Comparison of ENCODE assay signal across 8 mouse cellular contexts in the genomic region with DNA sequence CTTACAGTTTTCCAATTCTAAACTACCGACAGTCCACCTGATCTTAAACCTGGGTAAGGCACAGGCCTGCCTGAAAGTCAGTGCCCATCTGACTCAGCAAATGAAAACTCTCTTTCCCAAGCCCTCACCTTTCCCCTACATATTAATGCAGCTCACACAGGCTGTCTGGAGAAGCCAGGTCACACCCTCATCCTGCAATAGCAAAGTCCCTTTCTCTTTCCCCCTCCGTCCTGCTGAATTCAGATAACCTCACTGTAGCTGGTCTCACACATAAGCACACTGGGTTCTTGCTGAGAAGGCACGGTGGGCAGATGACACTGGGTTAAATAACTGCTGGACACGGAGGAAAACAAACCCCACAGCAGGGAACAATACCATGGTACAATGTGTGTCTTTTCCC. TPM values are rescaled to one million over a fixed set of nuclear protein-coding genes. Genes with fewer than 3 reads are reported as not detected.
DNase-seq lines count a peak whose midpoint lies in the region; ATAC-seq and TF ChIP-seq lines count a peak whose summit lies in the region.

No protein-coding gene starts in this region.

- 61% methylated on average over 4 of the region's 4 CpGs for WGBS in lung, embryonic 15.5 days

- no peaks in the 10 kb centered on the region for H3K9me3 ChIP-seq in lung, embryonic 15.5 days

- no peak for ATAC-seq in lung, embryonic 15.5 days (ENCODE audit: borderline replicate concordance, extremely low read depth, low FRiP score, low TSS enrichment)

- no peak overlapping the region for H3K27ac ChIP-seq in lung, embryonic 15.5 days
- H3K27ac ChIP-seq in layer of hippocampus, adult 2 months = no peak overlapping the region; the same call in 1 of the 2 replicates

- H3K4me3 ChIP-seq in lung, embryonic 15.5 days = peak overlapping the region; percentile 92; the same call in 1 of the 2 replicates
- no peak overlapping the region for H3K4me3 ChIP-seq in layer of hippocampus, adult 2 months

- no peaks in the 10 kb centered on the region for H3K36me3 ChIP-seq in lung, embryonic 15.5 days

- H3K4me1 ChIP-seq in lung, embryonic 15.5 days = peaks cover 24% of the 10 kb centered on the region

- peak; percentile 62 for DNase-seq in adrenal gland, adult 2 months
- no peak for DNase-seq in adrenal gland, postnatal 4 days (ENCODE audit: low spot score in 2 of 2)
- peak; percentile 68 to 79 for DNase-seq in heart, adult 18-20 months
- DNase-seq in kidney, adult 18-20 months = peak; percentile 63
- no peak for DNase-seq in gastrocnemius, adult 18-20 months (ENCODE audit: low spot score)
- no peak for DNase-seq in layer of hippocampus, adult 2 months (ENCODE audit: low spot score in 2 of 2)
- DNase-seq in layer of hippocampus, adult 9-10 months (ENCODE audit: low spot score) = no peak

- H3K9ac ChIP-seq in lung, embryonic 15.5 days = 0 out of 2 replicates have a peak overlapping the region, but pooled peaks have one; percentile 92

- no peak for TF ChIP-seq CTCF in layer of hippocampus, adult 2 months (conservative IDR thresholded peaks at IDR 0.05)

- H3K4me2 ChIP-seq in lung, embryonic 15.5 days = peak overlapping the region; percentile 77

- no peaks in the 10 kb centered on the region for H3K27me3 ChIP-seq in lung, embryonic 15.5 days

RNA-seq across cellular contexts. Expression of a gene that starts 1.5 kb away (rescaled TPM):
- total RNA-seq in adrenal gland, adult 2 months (2021) = 100 to 1,000 TPM; 231 to 235 TPM
- 475 and 582 TPM in 2 replicates for polyA plus RNA-seq in adrenal gland, adult 2 months (2012; rRNA removed)
- 100 to 1,000 TPM; 112 to 120 TPM for total RNA-seq in adrenal gland, postnatal 4 days (2021)
- total RNA-seq in heart, adult 18-20 months (2021) = 100 to 1,000 TPM; 298 to 310 TPM
- polyA plus RNA-seq in lung, embryonic 15.5 days (2015; fragmentation: Nextera tagmentation; extraction: Ambion mirVana) = 43.8 and 45.0 TPM in 2 replicates
- 10 to 100 TPM; 64.3 to 67.2 TPM for total RNA-seq in gastrocnemius, adult 18-20 months (2021)
- 1 to 10 TPM; 6.6 to 8.5 TPM for total RNA-seq in layer of hippocampus, adult 2 months (2021)

RNA-seq across cellular contexts. Expression of a gene that starts 32.3 kb away (rescaled TPM):
- total RNA-seq in adrenal gland, adult 2 months (2021) = 10 to 100 TPM; 74.1 to 77.3 TPM
- 12.9 and 16.2 TPM in 2 replicates for polyA plus RNA-seq in adrenal gland, adult 2 months (2012; rRNA removed)
- total RNA-seq in adrenal gland, postnatal 4 days (2021) = 10 to 100 TPM; 76.9 to 89.9 TPM
- total RNA-seq in heart, adult 18-20 months (2021) = 10 to 100 TPM; 47.0 to 59.4 TPM
- 121 and 128 TPM in 2 replicates for polyA plus RNA-seq in lung, embryonic 15.5 days (2015; fragmentation: Nextera tagmentation; extraction: Ambion mirVana)
- total RNA-seq in gastrocnemius, adult 18-20 months (2021) = 10 to 100 TPM; 40.5 to 53.7 TPM
- 10 to 100 TPM; 69.2 to 74.3 TPM for total RNA-seq in layer of hippocampus, adult 2 months (2021)

RNA-seq across cellular contexts. Expression of a gene that starts 42.4 kb away (rescaled TPM):
- total RNA-seq in adrenal gland, adult 2 months (2021) = 10 to 100 TPM; 70.2 to 77.2 TPM
- 15.2 and 17.8 TPM in 2 replicates for polyA plus RNA-seq in adrenal gland, adult 2 months (2012; rRNA removed)
- total RNA-seq in adrenal gland, postnatal 4 days (2021) = 100 to 1,000 TPM; 108 to 111 TPM
- total RNA-seq in heart, adult 18-20 months (2021) = 10 to 100 TPM; 43.6 to 46.4 TPM
- polyA plus RNA-seq in lung, embryonic 15.5 days (2015; fragmentation: Nextera tagmentation; extraction: Ambion mirVana) = 189 and 210 TPM in 2 replicates
- total RNA-seq in gastrocnemius, adult 18-20 months (2021) = 10 to 100 TPM; 25.6 to 32.3 TPM
- total RNA-seq in layer of hippocampus, adult 2 months (2021) = 10 to 100 TPM; 35.4 to 40.0 TPM

RNA-seq across cellular contexts. Expression of a gene that starts 46.2 kb away (rescaled TPM):
- under 1 TPM; 0.20 to 0.48 TPM for total RNA-seq in adrenal gland, adult 2 months (2021)
- 0.20 and 0.22 TPM in 2 replicates for polyA plus RNA-seq in adrenal gland, adult 2 months (2012; rRNA removed)
- total RNA-seq in adrenal gland, postnatal 4 days (2021) = under 1 TPM; 0.48 to 0.62 TPM
- under 1 TPM in 1 of 2 experiments, not detected in 1; 0.10 TPM for total RNA-seq in heart, adult 18-20 months (2021)
- polyA plus RNA-seq in lung, embryonic 15.5 days (2015; fragmentation: Nextera tagmentation; extraction: Ambion mirVana) = 0.10 TPM in 1 of 2 replicates, not detected in the other
- total RNA-seq in gastrocnemius, adult 18-20 months (2021) = under 1 TPM in 1 of 2 experiments, not detected in 1; 0.14 TPM
- not detected for total RNA-seq in layer of hippocampus, adult 2 months (2021)

Comparison
In these comparisons a context has a peak if more than half of its experiments do, and no peak if none do; other contexts are left out.
1. DNase-seq: peak in adrenal gland, adult 2 months (single experiment), heart, adult 18-20 months (2 of 2) and kidney, adult 18-20 months (single experiment); none in adrenal gland, postnatal 4 days (0 of 2), gastrocnemius, adult 18-20 months (single experiment), layer of hippocampus, adult 2 months (0 of 2) and layer of hippocampus, adult 9-10 months (single experiment).
2. RNA of a gene that starts 1.5 kb away (total RNA-seq): 298 to 310 TPM in heart, adult 18-20 months, 231 to 235 TPM in adrenal gland, adult 2 months, 112 to 120 TPM in adrenal gland, postnatal 4 days and 64.3 to 67.2 TPM in gastrocnemius, adult 18-20 months; 6.6 to 8.5 TPM in layer of hippocampus, adult 2 months; every median in the first group is over 4 times any median in the second.